Mouse (Mus musculus) heart, adult 8-10 months (tissue): Measurements from ENCODE around the gene Nat8f3. TPM values are rescaled to one million over a fixed set of nuclear protein-coding genes. Genes with fewer than 3 reads are reported as not detected.
"Not testable (repeated sequence)": the region's sequence is repeated elsewhere in the genome, so short reads cannot be mapped to it uniquely, and the experiment has no call there.

ENCODE experiments used
- DNase-seq: peaks from one replicate; pipeline ENCODE4 v3.0.0; 2022; ENCODE audit warnings: low spot score
- microRNA-seq: library from miRNA; unstranded; fragments of <30 nt; microRNA quantifications from one replicate; pipeline ENCODE4 v1.2.0, GENCODE M21; 2022
- total RNA-seq, 4 experiments: library from RNA; stranded (reverse); gene quantifications; 2 replicates each; pipeline ENCODE4 v1.2.4; 2022

Nat8f3 gene
- total RNA-seq = under 1 TPM; 0.41 to 0.66 (median 0.46) TPM

GRCm38 (mm10) chr6:85765532-85765931 is at the start of gene Nat8f3:
Nat8f3 (minus strand) TSS chr6:85765754.
- DNase-seq = peak; percentile 8

GRCm38 (mm10) chr6:85813339-85813738 is 47.8 kb upstream of the Nat8f3 start:
- no peak for DNase-seq

- DNase-seq = not testable (repeated sequence)
Measured at GRCm38 (mm10) chr6:85810942-85811537, 45.5 kb upstream of the Nat8f3 start.

- DNase-seq = not testable (repeated sequence)
Measured at GRCm38 (mm10) chr6:85810514-85810913, 45.0 kb upstream of the Nat8f3 start.

DNA sequence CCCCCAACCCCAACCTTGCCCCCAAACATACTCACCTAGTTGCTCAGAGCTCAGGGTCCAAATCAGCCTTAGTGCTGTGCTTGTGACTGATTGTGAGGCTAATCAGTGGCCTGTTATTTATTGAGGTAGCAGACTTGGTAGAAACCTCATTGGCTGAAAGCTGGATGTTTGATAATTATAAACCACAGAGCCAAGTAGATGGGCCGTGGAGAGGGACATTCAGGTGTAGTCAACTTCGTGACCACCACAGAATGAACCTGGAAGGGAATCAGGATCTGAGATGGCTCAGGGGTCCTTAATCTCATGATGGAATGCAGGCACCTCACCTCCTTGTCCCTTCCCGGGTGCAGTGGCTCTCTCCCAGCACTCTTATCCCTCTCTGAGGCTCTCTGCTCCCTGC is 44.2 kb upstream of the Nat8f3 start:
- DNase-seq = not testable (repeated sequence)

GRCm38 (mm10) chr6:85803180-85803579 is 37.6 kb upstream of the Nat8f3 start:
- peak; percentile 28 for DNase-seq

- DNase-seq = not testable (repeated sequence)
Measured at GRCm38 (mm10) chr6:85763127-85764070, 2.2 kb downstream of the Nat8f3 start.

GRCm38 (mm10) chr6:85762678-85763077 is 2.9 kb downstream of the Nat8f3 start:
- not testable (repeated sequence) for DNase-seq

GRCm38 (mm10) chr6:85755705-85756249 is 9.8 kb downstream of the Nat8f3 start:
- DNase-seq = peak; percentile 5

DNA sequence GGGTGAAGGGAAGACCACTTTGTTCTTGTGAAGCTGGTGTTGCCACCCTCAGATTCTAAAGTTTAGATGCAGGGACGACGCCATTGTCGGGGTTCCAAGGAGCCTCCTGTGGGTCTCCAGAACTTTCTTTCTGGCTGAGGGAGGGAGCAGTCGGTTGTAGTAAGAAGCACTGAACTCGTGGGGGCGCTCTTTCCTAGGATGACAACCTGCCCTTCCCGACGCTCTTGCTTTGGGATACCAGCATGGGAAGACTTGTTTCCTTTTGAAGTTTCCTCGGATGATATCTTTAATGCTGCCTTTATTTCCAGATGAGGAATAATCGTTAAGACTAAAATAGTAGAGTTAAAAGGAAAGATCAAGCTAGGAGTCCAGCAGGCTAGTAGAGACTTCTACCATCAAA is 52.4 kb downstream of the Nat8f3 start, which contains the start of gene Nat8f7:
Gene Nat8f7, minus strand, starts transcription at position 101 of the 400 bp plus-strand sequence.
- not testable (repeated sequence) for DNase-seq

- not testable (repeated sequence) for DNase-seq
Measured at GRCm38 (mm10) chr6:85709607-85710006, 55.9 kb downstream of the Nat8f3 start.

DNA sequence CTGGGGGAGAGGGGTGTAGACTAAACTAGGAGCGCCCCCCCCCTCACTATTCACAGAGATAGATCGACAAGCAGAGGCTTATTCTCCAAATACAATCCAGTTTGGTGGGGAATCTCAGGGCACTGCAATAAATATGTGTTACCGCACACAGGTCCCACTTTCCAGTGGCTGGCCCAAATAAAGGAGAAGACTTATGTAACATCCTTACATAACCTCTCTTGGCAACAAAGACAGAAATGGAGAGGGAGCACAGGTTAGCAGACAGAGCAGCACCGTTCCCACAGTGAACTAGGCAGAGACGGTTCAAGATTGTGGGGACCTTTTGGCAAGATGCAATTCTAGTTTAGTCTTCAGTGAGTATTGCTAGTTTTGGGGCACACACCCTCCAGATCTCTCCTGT is 56.3 kb downstream of the Nat8f3 start:
- DNase-seq = not testable (repeated sequence)

DNA sequence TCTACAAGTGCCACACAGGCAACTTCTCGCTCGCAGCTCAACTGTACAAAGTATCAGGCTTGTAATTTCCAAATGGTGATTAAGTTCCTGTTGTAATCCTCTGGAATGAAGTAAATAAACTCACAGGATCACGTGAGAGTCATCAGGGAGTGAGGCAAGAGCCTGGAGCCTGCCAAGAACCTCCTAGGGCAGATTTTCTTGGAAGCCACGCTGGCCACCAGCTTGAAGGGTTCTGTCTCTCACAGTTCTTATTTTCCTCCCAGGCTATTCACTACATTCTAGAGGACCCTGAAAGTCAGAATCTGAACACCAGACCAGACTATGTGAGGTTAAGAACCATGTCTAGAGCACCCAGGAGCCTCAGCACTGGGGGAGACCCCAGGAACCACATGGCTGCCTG is 63.6 kb downstream of the Nat8f3 start:
- peak; percentile 41 for DNase-seq

Small RNA genes within 50 kb of the gene (microRNA-seq; reads per million reads assigned to microRNA genes)
- gene Gm27317 (not detected), gene Mir6375 (not detected)

Other genes with a start within 250 kb of the Nat8f3 start
- 1 to 10 TPM; 2.0 to 2.1 (median 2.0) TPM for gene Alms1, start 178.2 kb downstream of the Nat8f3 start, total RNA-seq
- under 1 TPM in 2 of 4 experiments, not detected in 2; 0.30 to 0.72 TPM for gene Nat8f7, start 52.5 kb downstream of the Nat8f3 start, total RNA-seq
- gene Nat8f6, start 55.2 kb upstream of the Nat8f3 start, total RNA-seq = under 1 TPM in 1 of 4 experiments, not detected in 3; 0.63 TPM
- not detected for gene Nat8f5, start 55.2 kb upstream of the Nat8f3 start, total RNA-seq
- gene Nat8, start 66.3 kb upstream of the Nat8f3 start, total RNA-seq = not detected
- under 1 TPM in 2 of 4 experiments, not detected in 2; 0.06 to 0.09 TPM for gene Nat8f2, start 103.4 kb upstream of the Nat8f3 start, total RNA-seq
- gene Nat8f4, start 139.1 kb upstream of the Nat8f3 start, total RNA-seq = 1 to 10 TPM in 2 of 4 experiments, under 1 TPM in 2; 0.80 to 1.6 (median 1.1) TPM
- gene Tprkb, start 146.1 kb upstream of the Nat8f3 start, total RNA-seq = 10 to 100 TPM; 12.3 to 14.6 (median 13.8) TPM
- 1 to 10 TPM; 1.8 to 4.6 (median 3.2) TPM for gene Nat8f1, start 149.9 kb upstream of the Nat8f3 start, total RNA-seq
- 10 to 100 TPM; 33.4 to 41.0 (median 37.0) TPM for gene Dusp11, start 195.9 kb upstream of the Nat8f3 start, total RNA-seq